Mouse (Mus musculus) central nervous system, embryonic 11.5 days (tissue): ENCODE data around the gene Myl7. TPM values are rescaled to one million over a fixed set of nuclear protein-coding genes. Genes with fewer than 3 reads are reported as not detected.

Source experiments
- polyA plus RNA-seq: library from polyadenylated mRNA; depleted of rRNA; stranded (reverse); fragments of >200 nt; gene quantifications from 2 replicates; pipeline ENCODE4 v1.2.3, GENCODE M21; 2012; rRNA removed

Gene Myl7
- 54.9 and 109 TPM in 2 replicates for polyA plus RNA-seq

GRCm38 (mm10) chr11:5898531-5898930 lies at the start of gene Myl7:
TSS of gene Myl7 (minus strand) at chr11:5898782.

GRCm38 (mm10) chr11:5877921-5878526 lies 20.6 kb downstream of the Myl7 start, which contains the start of gene Pold2:
TSS of gene Pold2 (minus strand) at chr11:5878292.

GRCm38 (mm10) chr11:5861678-5862393 lies 36.7 kb downstream of the Myl7 start, which contains the start of gene Aebp1:
TSS of gene Aebp1 (plus strand) at chr11:5861947.

Other genes with a start within 250 kb of the Myl7 start
- 103 and 110 TPM in 2 replicates for gene Mrps24, start 183.1 kb downstream of the Myl7 start, polyA plus RNA-seq
- 13.4 and 15.7 TPM in 2 replicates for gene Urgcp, start 136.4 kb downstream of the Myl7 start, polyA plus RNA-seq
- 92.7 and 127 TPM in 2 replicates for gene Dbnl, start 110.3 kb downstream of the Myl7 start, polyA plus RNA-seq
- gene Pgam2, start 95.0 kb downstream of the Myl7 start, polyA plus RNA-seq, result 9.1 and 20.6 TPM in 2 replicates
- gene Polm, start 60.8 kb downstream of the Myl7 start, polyA plus RNA-seq, result 14.5 and 20.8 TPM in 2 replicates
- 22.5 and 25.6 TPM in 2 replicates for gene Aebp1, start 36.8 kb downstream of the Myl7 start, polyA plus RNA-seq
- gene Pold2, start 20.5 kb downstream of the Myl7 start, polyA plus RNA-seq, result 72.6 and 102 TPM in 2 replicates
- 1.4 TPM in 2 replicates for gene Gck, start 51.3 kb upstream of the Myl7 start, polyA plus RNA-seq
- gene Ykt6, start 56.9 kb upstream of the Myl7 start, polyA plus RNA-seq, result 65.0 and 76.5 TPM in 2 replicates
- gene Camk2b, start 167.6 kb upstream of the Myl7 start, polyA plus RNA-seq, result 4.7 and 5.1 TPM in 2 replicates